Mouse (Mus musculus) forebrain, postnatal 0 days (tissue): ENCODE measurements around the gene Ubqln4. TPM values are rescaled to one million over a fixed set of nuclear protein-coding genes. Genes with fewer than 3 reads are reported as not detected.
"Not testable (repeated sequence)": the region's sequence is repeated elsewhere in the genome, so short reads cannot be mapped to it uniquely, and the experiment has no call there.

Source experiments
- ATAC-seq: fragments of 200-750 bp; cut with Nextera tagmentation; 2 replicates; pipeline ENCODE4 v1.8.0; 2017; ENCODE audit warnings: mild to moderate bottlenecking, moderate library complexity
- DNase-seq: peaks from one replicate; pipeline ENCODE4 v3.0.0-alpha.2; 2015
- H3K27ac ChIP-seq: fragments of 300-500 bp; sonication (generic); 2 replicates; pipeline ENCODE4 v1.5.1; 2014; ENCODE audit warnings: low read depth, mild to moderate bottlenecking, antibody characterized with exemption, low read length, moderate library complexity, mixed read lengths
- H3K27me3 ChIP-seq: fragments of 300-500 bp; sonication (generic); 2 replicates; pipeline ENCODE4 v1.6.1; 2014; ENCODE audit warnings: mild to moderate bottlenecking, low read length, mixed read lengths; ENCODE audit not compliant: insufficient read depth
- H3K36me3 ChIP-seq: fragments of 300-500 bp; sonication (generic); 2 replicates; pipeline ENCODE4 v1.6.1; 2014; ENCODE audit warnings: mild to moderate bottlenecking, moderate library complexity; ENCODE audit not compliant: insufficient read depth
- H3K4me1 ChIP-seq: fragments of 300-500 bp; sonication (generic); 2 replicates; pipeline ENCODE4 v1.6.1; 2014; ENCODE audit warnings: antibody characterized with exemption; ENCODE audit not compliant: insufficient read depth
- H3K4me2 ChIP-seq: fragments of 300-500 bp; sonication (generic); 2 replicates; pipeline ENCODE4 v1.6.1; 2014; ENCODE audit warnings: low read depth, mild to moderate bottlenecking, moderate library complexity
- H3K4me3 ChIP-seq: fragments of 300-500 bp; sonication (generic); 2 replicates; pipeline ENCODE4 v1.5.1; 2014; ENCODE audit warnings: low read depth, low read length, mixed read lengths
- H3K9ac ChIP-seq: fragments of 300-500 bp; sonication (generic); 2 replicates; pipeline ENCODE4 v1.6.1; 2014; ENCODE audit warnings: mild to moderate bottlenecking
- H3K9me3 ChIP-seq: fragments of 300-500 bp; sonication (generic); 2 replicates; pipeline ENCODE4 v1.6.1; 2016; ENCODE audit warnings: low read length
- CTCF ChIP-seq: sonication (generic); IDR thresholded peaks from 2 replicates; pipeline ENCODE4 v1.5.1; 2016; ENCODE audit warnings: antibody characterized with exemption, control low read depth, low read depth
- WGBS: fragments of 180-500 bp; shearing (Covaris S2); extraction: QIAGEN DNeasy Blood & Tissue Kit; methylation state at CpG from one replicate; pipeline ENCODE4 v1.1.7; 2014; 5-methylcytosine and 5-hydroxymethylcytosine counted together
- polyA plus RNA-seq: library from polyadenylated mRNA; unstranded; fragments of >200 nt; fragmentation: Nextera tagmentation; extraction: Ambion mirVana; gene quantifications from 2 replicates; pipeline ENCODE4 v1.2.1, GENCODE M21; 2015
- total RNA-seq: library from RNA; depleted of rRNA; stranded (reverse); fragments of >200 nt; gene quantifications from 2 replicates; pipeline ENCODE4 v1.2.3, GENCODE M21; 2014

The Ubqln4 gene
- total and polyA plus RNA-seq, 2 experiments from 2014 or later, result 30.8 to 116 TPM

GRCm38 (mm10) chr3:88591044-88591443 is 37.5 kb downstream of the Ubqln4 start:
- Histone ChIP-seq H3K27me3 (no peaks in the 10 kb centered on the region), H3K27ac (no peak overlapping the region), H3K9ac (no peak overlapping the region), H3K4me1 (no peaks in the 10 kb centered on the region), H3K36me3 (peaks cover 29% of the 10 kb centered on the region), H3K4me2 (no peak overlapping the region), H3K4me3 (no peak overlapping the region), H3K9me3 (no peaks in the 10 kb centered on the region)
- ATAC-seq (no peak), DNase-seq (no peak)
- 52% methylated on average over 3 of the region's 3 CpGs for WGBS
- TF ChIP-seq CTCF, result no peak

- no peak overlapping the region for H3K9ac ChIP-seq
- ATAC-seq (peak; percentile 50; the same call in 1 of the 2 replicates), DNase-seq (peak; percentile 85)
- no peak overlapping the region for H3K4me3 ChIP-seq
- H3K36me3 ChIP-seq, result peaks cover 18% of the 10 kb centered on the region
- WGBS, result 31% methylated on average over 9 of the region's 9 CpGs
- no peak overlapping the region for H3K27ac ChIP-seq
- H3K27me3 ChIP-seq, result no peaks in the 10 kb centered on the region
- H3K4me1 ChIP-seq, result no peaks in the 10 kb centered on the region
- TF ChIP-seq CTCF, result peak; percentile 66
- H3K9me3 ChIP-seq, result no peaks in the 10 kb centered on the region
- H3K4me2 ChIP-seq, result no peak overlapping the region
Observed at GRCm38 (mm10) chr3:88591950-88592731, 38.6 kb downstream of the Ubqln4 start.

DNA sequence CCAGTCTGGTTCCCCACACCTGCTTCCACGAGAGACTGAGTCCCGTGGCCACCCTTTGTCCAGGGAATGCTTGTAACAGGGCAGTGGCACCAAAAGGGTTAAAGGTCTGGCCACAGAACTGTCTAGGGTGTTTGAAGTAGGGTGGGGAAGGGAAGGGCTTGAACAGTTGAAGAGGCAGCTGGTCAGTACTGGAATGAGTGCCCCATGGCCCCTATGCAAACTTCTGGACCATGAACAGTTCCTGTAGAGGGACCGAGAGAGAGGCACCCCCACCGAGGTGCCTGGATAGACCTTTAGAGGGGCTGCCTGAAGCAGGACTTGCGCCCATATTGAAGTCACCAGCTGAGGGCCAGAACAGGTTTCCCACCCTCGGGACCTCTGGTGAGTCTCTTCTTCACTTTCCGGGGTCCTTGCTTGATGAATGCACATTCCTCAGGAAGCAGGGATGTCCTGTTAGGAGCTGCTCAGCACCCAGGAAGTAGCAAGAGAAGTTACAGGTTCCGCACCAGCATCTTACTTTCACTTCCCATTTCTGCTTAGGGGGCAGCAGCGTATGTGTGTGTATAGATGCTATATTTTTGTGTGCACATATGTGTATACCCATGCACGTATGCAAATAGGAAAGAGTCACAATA is 39.5 kb downstream of the Ubqln4 start:
- DNase-seq (no peak), ATAC-seq (no peak)
- no peaks in the 10 kb centered on the region for H3K27me3 ChIP-seq
- no peak overlapping the region for H3K4me2 ChIP-seq
- no peak overlapping the region for H3K4me3 ChIP-seq
- H3K27ac ChIP-seq, result no peak overlapping the region
- WGBS, result 78% methylated on average over 10 of the region's 10 CpGs
- no peaks in the 10 kb centered on the region for H3K4me1 ChIP-seq
- peaks cover 9% of the 10 kb centered on the region for H3K36me3 ChIP-seq
- TF ChIP-seq CTCF, result no peak
- H3K9ac ChIP-seq, result no peak overlapping the region
- H3K9me3 ChIP-seq, result no peaks in the 10 kb centered on the region

DNA sequence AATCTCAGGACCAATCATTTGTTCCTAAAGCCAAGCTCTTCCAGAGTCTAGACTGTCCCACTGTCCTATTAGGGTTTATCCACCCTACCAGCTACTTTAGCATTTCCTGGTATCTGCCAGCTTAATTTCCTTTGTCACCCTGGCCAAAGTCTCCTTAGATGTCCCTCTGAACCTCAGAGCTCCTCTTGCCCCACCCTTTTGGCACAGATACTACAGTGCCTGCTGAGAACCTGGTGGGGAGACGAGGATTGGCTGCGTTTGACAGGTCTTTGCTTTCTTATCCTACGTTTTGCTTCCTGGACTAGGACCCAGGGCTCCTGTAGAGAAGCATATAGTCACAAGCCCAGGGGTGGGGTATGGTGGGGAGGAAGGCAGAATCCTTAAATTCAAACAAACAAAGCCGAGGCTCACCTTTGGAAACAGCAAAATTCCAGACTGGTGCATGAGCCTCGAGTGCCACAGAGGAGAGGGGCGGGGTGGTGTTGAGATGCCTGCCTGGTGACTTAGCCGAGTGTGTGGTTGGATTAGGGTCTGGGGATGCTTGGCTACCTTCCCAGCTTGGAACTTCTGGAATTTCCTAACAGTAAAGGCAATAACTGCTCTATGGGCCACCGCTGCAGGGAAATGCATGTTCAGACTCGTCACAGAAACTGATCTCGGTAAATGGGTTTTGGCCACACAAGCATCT is 40.5 kb downstream of the Ubqln4 start:
- H3K27ac ChIP-seq, result no peak overlapping the region
- no peak overlapping the region for H3K4me3 ChIP-seq
- H3K27me3 ChIP-seq, result no peaks in the 10 kb centered on the region
- TF ChIP-seq CTCF, result no peak
- H3K9ac ChIP-seq, result no peak overlapping the region
- no peaks in the 10 kb centered on the region for H3K4me1 ChIP-seq
- H3K4me2 ChIP-seq, result no peak overlapping the region
- H3K36me3 ChIP-seq, result no peaks in the 10 kb centered on the region
- no peaks in the 10 kb centered on the region for H3K9me3 ChIP-seq
- no peak for ATAC-seq
- 63% methylated on average over 10 of the region's 10 CpGs for WGBS
- no peak for DNase-seq

- not testable (repeated sequence) for H3K27ac ChIP-seq, H3K36me3 ChIP-seq, H3K4me3 ChIP-seq, ATAC-seq, H3K4me2 ChIP-seq, DNase-seq, H3K9me3 ChIP-seq, H3K27me3 ChIP-seq, H3K9ac ChIP-seq, H3K4me1 ChIP-seq
- 85% methylated on average over 4 of the region's 4 CpGs for WGBS
Observed at GRCm38 (mm10) chr3:88596547-88596946, 43.0 kb downstream of the Ubqln4 start.

GRCm38 (mm10) chr3:88602466-88602865 is 48.9 kb downstream of the Ubqln4 start:
- Histone ChIP-seq H3K36me3 (no peaks in the 10 kb centered on the region), H3K4me2 (no peak overlapping the region), H3K4me3 (no peak overlapping the region), H3K27ac (no peak overlapping the region), H3K4me1 (no peaks in the 10 kb centered on the region), H3K9ac (no peak overlapping the region), H3K9me3 (no peaks in the 10 kb centered on the region), H3K27me3 (no peaks in the 10 kb centered on the region)
- no peak for ATAC-seq
- DNase-seq, result no peak
- 65% methylated on average over 4 of the region's 4 CpGs for WGBS
- no peak for TF ChIP-seq CTCF

- DNase-seq (peak; percentile 39), ATAC-seq (no peak)
- Histone ChIP-seq H3K4me1 (no peaks in the 10 kb centered on the region), H3K4me3 (no peak overlapping the region), H3K27ac (no peak overlapping the region), H3K9ac (no peak overlapping the region), H3K36me3 (no peaks in the 10 kb centered on the region), H3K9me3 (no peaks in the 10 kb centered on the region), H3K27me3 (no peaks in the 10 kb centered on the region), H3K4me2 (no peak overlapping the region)
- peak; percentile 73 for TF ChIP-seq CTCF
- WGBS, result 31% methylated on average over 6 of the region's 6 CpGs
Observed at GRCm38 (mm10) chr3:88603714-88604161, 50.2 kb downstream of the Ubqln4 start.
